Mouse (Mus musculus): ENCODE measurements around the gene Lrrn4cl. TPM values are rescaled to one million over a fixed set of nuclear protein-coding genes. Genes with fewer than 3 reads are reported as not detected.

Gene Lrrn4cl
- polyA plus RNA-seq, 1 experiment from 2014 or later: 0.62 TPM

- peak overlapping the region; percentile 96 for H3K9ac ChIP-seq (ENCODE audit: low read depth, low read length)
- peaks cover 29% of the 10 kb centered on the region for H3K36me3 ChIP-seq (ENCODE audit: control insufficient read depth, insufficient read depth, low read length)
- peak overlapping the region; percentile 94 for H3K4me3 ChIP-seq (ENCODE audit: low read length)
- ATAC-seq (ENCODE audit: low FRiP score, low TSS enrichment): peak; percentile 32; the same call in 1 of the 2 replicates
- no peaks in the 10 kb centered on the region for H3K9me3 ChIP-seq (ENCODE audit: control insufficient read depth, low read length)
- H3K4me2 ChIP-seq (replicated peaks; ENCODE audit: low read depth, low read length): peak overlapping the region; percentile 85
- WGBS: 59% methylated on average over 9 of the region's 9 CpGs
- H3K27me3 ChIP-seq (ENCODE audit: control insufficient read depth, insufficient read depth, low read length): no peaks in the 10 kb centered on the region
- peak overlapping the region; percentile 56; the same call in 1 of the 2 replicates for H3K27ac ChIP-seq (ENCODE audit: low read depth, low read length)
- H3K4me1 ChIP-seq (ENCODE audit: control insufficient read depth, insufficient read depth, low read length): peaks cover 5% of the 10 kb centered on the region
Measured at GRCm38 (mm10) chr19:8870838-8871237, 20.3 kb downstream of the Lrrn4cl start.

DNA sequence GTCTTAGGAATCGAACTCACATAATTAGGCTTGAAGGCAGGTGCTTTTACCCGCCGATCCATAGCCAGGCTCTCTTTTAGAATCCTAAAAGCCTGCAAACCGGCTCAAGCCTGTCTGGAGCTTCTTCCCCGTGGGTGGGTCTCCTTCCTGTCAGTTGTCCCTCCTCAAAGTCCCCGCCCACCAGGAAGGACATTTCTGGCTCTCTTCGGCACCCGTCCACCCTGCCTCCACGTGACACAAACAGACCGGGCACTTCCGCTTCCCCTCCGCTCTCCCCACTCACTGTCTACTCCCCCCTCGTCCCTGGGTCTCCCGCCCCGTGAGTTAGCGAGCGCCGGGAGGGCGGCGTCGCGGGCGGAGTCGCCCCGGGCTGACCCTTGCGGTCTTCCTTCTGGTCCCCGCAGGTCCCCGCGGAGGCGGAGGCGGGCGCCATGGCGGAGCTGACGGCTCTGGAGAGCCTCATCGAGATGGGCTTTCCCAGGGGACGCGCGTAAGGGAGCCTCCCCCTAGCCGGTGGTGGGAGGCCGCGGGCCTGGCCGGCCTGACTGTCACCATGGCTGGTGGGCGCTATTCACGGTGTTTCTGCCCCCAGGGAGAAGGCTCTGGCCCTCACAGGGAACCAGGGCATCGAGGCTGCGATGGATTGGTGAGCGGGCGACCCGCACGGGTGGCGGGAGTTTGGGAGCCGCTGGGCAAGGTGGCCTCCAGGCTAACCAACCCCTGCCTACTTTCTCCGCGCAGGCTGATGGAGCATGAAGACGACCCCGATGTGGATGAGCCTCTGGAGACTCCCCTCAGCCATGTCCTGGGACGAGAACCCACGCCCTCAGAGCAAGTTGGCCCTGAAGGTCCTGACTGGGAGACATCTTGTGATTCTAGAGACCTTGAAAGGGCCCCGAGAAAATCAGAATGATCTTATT is 21.0 kb downstream of the Lrrn4cl start, which contains the start of gene Ubxn1:
Gene Ubxn1 (plus strand): TSS at position 230 of the 920 bp plus-strand sequence.
- Histone ChIP-seq H3K4me1 (ENCODE audit: control insufficient read depth, insufficient read depth, low read length) (peaks cover 5% of the 10 kb centered on the region), H3K4me3 (ENCODE audit: low read length) (peak within 1 kb of the TSS; percentile 94), H3K27ac (ENCODE audit: low read depth, low read length) (peak within 1 kb of the TSS; percentile 71), H3K36me3 (ENCODE audit: control insufficient read depth, insufficient read depth, low read length) (peaks cover 36% of the 10 kb centered on the region), H3K27me3 (ENCODE audit: control insufficient read depth, insufficient read depth, low read length) (no peaks in the 10 kb centered on the region), H3K4me2 (replicated peaks; ENCODE audit: low read depth, low read length) (peak within 1 kb of the TSS; percentile 85), H3K9ac (ENCODE audit: low read depth, low read length) (peak within 1 kb of the TSS; percentile 96), H3K9me3 (ENCODE audit: control insufficient read depth, low read length) (no peaks in the 10 kb centered on the region)
- ATAC-seq (ENCODE audit: low FRiP score, low TSS enrichment): peak; percentile 97
- WGBS: under 1% methylated on average over 50 of the region's 59 CpGs

GRCm38 (mm10) chr19:8872266-8872840 is 21.8 kb downstream of the Lrrn4cl start:
- H3K4me2 ChIP-seq (replicated peaks; ENCODE audit: low read depth, low read length): peak overlapping the region; percentile 85
- peaks cover 5% of the 10 kb centered on the region for H3K4me1 ChIP-seq (ENCODE audit: control insufficient read depth, insufficient read depth, low read length)
- peak overlapping the region; percentile 94 for H3K4me3 ChIP-seq (ENCODE audit: low read length)
- no peak for ATAC-seq (ENCODE audit: low FRiP score, low TSS enrichment)
- peaks cover 40% of the 10 kb centered on the region for H3K36me3 ChIP-seq (ENCODE audit: control insufficient read depth, insufficient read depth, low read length)
- H3K27ac ChIP-seq (ENCODE audit: low read depth, low read length): no peak overlapping the region
- H3K27me3 ChIP-seq (ENCODE audit: control insufficient read depth, insufficient read depth, low read length): no peaks in the 10 kb centered on the region
- no peaks in the 10 kb centered on the region for H3K9me3 ChIP-seq (ENCODE audit: control insufficient read depth, low read length)
- H3K9ac ChIP-seq (ENCODE audit: low read depth, low read length): peak overlapping the region; percentile 96
- 65% methylated on average over 10 of the region's 10 CpGs for WGBS

GRCm38 (mm10) chr19:8875031-8875430 is 24.5 kb downstream of the Lrrn4cl start:
- Histone ChIP-seq H3K4me3 (ENCODE audit: low read length) (no peak overlapping the region), H3K4me1 (ENCODE audit: control insufficient read depth, insufficient read depth, low read length) (peaks cover 5% of the 10 kb centered on the region), H3K27ac (ENCODE audit: low read depth, low read length) (no peak overlapping the region), H3K27me3 (ENCODE audit: control insufficient read depth, insufficient read depth, low read length) (no peaks in the 10 kb centered on the region), H3K4me2 (replicated peaks; ENCODE audit: low read depth, low read length) (no peak overlapping the region), H3K9ac (ENCODE audit: low read depth, low read length) (no peak overlapping the region), H3K36me3 (ENCODE audit: control insufficient read depth, insufficient read depth, low read length) (peaks cover 40% of the 10 kb centered on the region), H3K9me3 (ENCODE audit: control insufficient read depth, low read length) (no peaks in the 10 kb centered on the region)
- ATAC-seq (ENCODE audit: low FRiP score, low TSS enrichment): no peak
- WGBS: 94% methylated on average over 7 of the region's 7 CpGs

- Histone ChIP-seq H3K9me3 (ENCODE audit: control insufficient read depth, low read length) (no peaks in the 10 kb centered on the region), H3K27ac (ENCODE audit: low read depth, low read length) (peak within 1 kb of the TSS; percentile 89), H3K4me3 (ENCODE audit: low read length) (peak within 1 kb of the TSS; percentile 76), H3K9ac (ENCODE audit: low read depth, low read length) (peak within 1 kb of the TSS; percentile 85), H3K4me2 (replicated peaks; ENCODE audit: low read depth, low read length) (peak within 1 kb of the TSS; percentile 76), H3K4me1 (ENCODE audit: control insufficient read depth, insufficient read depth, low read length) (no peaks in the 10 kb centered on the region), H3K27me3 (ENCODE audit: control insufficient read depth, insufficient read depth, low read length) (no peaks in the 10 kb centered on the region), H3K36me3 (ENCODE audit: control insufficient read depth, insufficient read depth, low read length) (peaks cover 15% of the 10 kb centered on the region)
- WGBS: under 1% methylated on average over 42 of the region's 42 CpGs
- peak; percentile 97 for ATAC-seq (ENCODE audit: low FRiP score, low TSS enrichment)
Measured at GRCm38 (mm10) chr19:8880311-8881033, 29.9 kb downstream of the Lrrn4cl start, which contains the start of gene Uqcc3. TSS of gene Uqcc3 (minus strand) at chr19:8880923.

GRCm38 (mm10) chr19:8881034-8881392 is 30.4 kb downstream of the Lrrn4cl start:
- H3K9me3 ChIP-seq (ENCODE audit: control insufficient read depth, low read length): no peaks in the 10 kb centered on the region
- H3K9ac ChIP-seq (ENCODE audit: low read depth, low read length): peak overlapping the region; percentile 85
- peak overlapping the region; percentile 76 for H3K4me3 ChIP-seq (ENCODE audit: low read length)
- peaks cover 9% of the 10 kb centered on the region; the same call in 1 of the 2 replicates for H3K36me3 ChIP-seq (ENCODE audit: control insufficient read depth, insufficient read depth, low read length)
- no peak; the same call in 1 of the 2 replicates for ATAC-seq (ENCODE audit: low FRiP score, low TSS enrichment)
- no peaks in the 10 kb centered on the region for H3K27me3 ChIP-seq (ENCODE audit: control insufficient read depth, insufficient read depth, low read length)
- no peak overlapping the region for H3K27ac ChIP-seq (ENCODE audit: low read depth, low read length)
- H3K4me2 ChIP-seq (replicated peaks; ENCODE audit: low read depth, low read length): peak overlapping the region; percentile 76
- H3K4me1 ChIP-seq (ENCODE audit: control insufficient read depth, insufficient read depth, low read length): no peaks in the 10 kb centered on the region
- 18% methylated on average over 3 of the region's 3 CpGs for WGBS

DNA sequence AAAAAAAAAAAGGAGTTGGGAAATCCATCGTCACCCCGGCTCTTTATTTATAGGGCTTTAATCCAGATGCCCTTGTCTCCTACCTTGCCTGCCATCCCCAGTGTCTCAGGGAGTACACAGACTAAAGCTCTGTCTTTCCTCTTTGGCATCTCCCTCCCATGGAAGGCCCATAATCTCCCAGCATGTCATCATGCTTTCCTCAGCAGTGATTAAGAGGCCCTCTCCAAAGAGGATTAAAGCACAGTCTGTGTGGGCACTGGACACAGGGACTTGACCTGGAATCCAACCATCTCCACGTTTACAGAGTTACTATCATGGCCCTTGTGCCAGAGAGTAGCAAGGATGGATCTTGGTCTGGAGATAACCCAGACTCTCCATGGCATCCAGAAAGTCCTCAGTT is 33.0 kb downstream of the Lrrn4cl start, which contains the start of the genes Lbhd1 and Gm49403:
Gene Lbhd1 (plus strand): TSS at position 117 of the 400 bp plus-strand sequence.
Gene Gm49403 (plus strand): TSS at position 315 of the 400 bp plus-strand sequence.
- Histone ChIP-seq H3K27ac (ENCODE audit: low read depth, low read length) (no peak within 1 kb of the TSS), H3K9me3 (ENCODE audit: control insufficient read depth, low read length) (no peaks in the 10 kb centered on the region), H3K36me3 (ENCODE audit: control insufficient read depth, insufficient read depth, low read length) (no peaks in the 10 kb centered on the region), H3K4me1 (ENCODE audit: control insufficient read depth, insufficient read depth, low read length) (peaks cover 10% of the 10 kb centered on the region; the same call in 1 of the 2 replicates), H3K27me3 (ENCODE audit: control insufficient read depth, insufficient read depth, low read length) (no peaks in the 10 kb centered on the region), H3K4me2 (replicated peaks; ENCODE audit: low read depth, low read length) (no peak within 1 kb of the TSS), H3K4me3 (ENCODE audit: low read length) (no peak within 1 kb of the TSS), H3K9ac (ENCODE audit: low read depth, low read length) (no peak within 1 kb of the TSS)
- no peak for ATAC-seq (ENCODE audit: low FRiP score, low TSS enrichment)
- WGBS: 84% methylated on average over 3 of the region's 3 CpGs

- Histone ChIP-seq H3K4me1 (ENCODE audit: control insufficient read depth, insufficient read depth, low read length) (peaks cover 10% of the 10 kb centered on the region; the same call in 1 of the 2 replicates), H3K27ac (ENCODE audit: low read depth, low read length) (peak overlapping the region; percentile 87; the same call in 1 of the 2 replicates), H3K9ac (ENCODE audit: low read depth, low read length) (peak overlapping the region; percentile 86; the same call in 1 of the 2 replicates), H3K27me3 (ENCODE audit: control insufficient read depth, insufficient read depth, low read length) (no peaks in the 10 kb centered on the region), H3K4me2 (replicated peaks; ENCODE audit: low read depth, low read length) (peak overlapping the region; percentile 66), H3K4me3 (ENCODE audit: low read length) (peak overlapping the region; percentile 56), H3K36me3 (ENCODE audit: control insufficient read depth, insufficient read depth, low read length) (peaks cover 13% of the 10 kb centered on the region; the same call in 1 of the 2 replicates), H3K9me3 (ENCODE audit: control insufficient read depth, low read length) (no peaks in the 10 kb centered on the region)
- ATAC-seq (ENCODE audit: low FRiP score, low TSS enrichment): no peak
- 68% methylated on average over 1 of the region's 1 CpGs for WGBS
Measured at GRCm38 (mm10) chr19:8886916-8887584, 36.5 kb downstream of the Lrrn4cl start.
